Mouse (Mus musculus) CH12.LX (cell line): ENCODE results near the gene Myo1h.

ENCODE experiments used
- CTCF ChIP-seq, 2 experiments: IDR thresholded peaks in 1 of 2; conservative IDR thresholded peaks in 1 of 2; 2 replicates each; pipeline ENCODE4 v1.5.1; 2011 to 2012; ENCODE audit warnings: low read depth in 2 of 2, low read length in 2 of 2, improper control_type of control experiment in 1 of 2, inconsistent platforms in 1 of 2, mild to moderate bottlenecking in 1 of 2, moderate library complexity in 1 of 2
- EP300 ChIP-seq: IDR thresholded peaks from 2 replicates; pipeline ENCODE4 v1.6.1; 2011; ENCODE audit warnings: low read length, improper control_type of control experiment
- ETS1 ChIP-seq: conservative IDR thresholded peaks from 2 replicates; pipeline ENCODE4 v1.6.1; 2012; ENCODE audit warnings: low read depth, mild to moderate bottlenecking, inconsistent platforms, low read length, improper control_type of control experiment, moderate library complexity
- HCFC1 ChIP-seq: IDR thresholded peaks from 2 replicates; pipeline ENCODE4 v1.6.1; 2012; ENCODE audit warnings: low read depth, mild to moderate bottlenecking, inconsistent platforms, low read length, improper control_type of control experiment
- KAT2A ChIP-seq: IDR thresholded peaks from 2 replicates; pipeline ENCODE4 v1.6.1; 2012; ENCODE audit warnings: low read length, improper control_type of control experiment, inconsistent platforms; ENCODE audit not compliant: insufficient replicate concordance
- MXI1 ChIP-seq: IDR thresholded peaks from 2 replicates; pipeline ENCODE4 v1.6.1; 2011; ENCODE audit warnings: mild to moderate bottlenecking, low read depth, low read length, improper control_type of control experiment
- NELFE ChIP-seq: IDR thresholded peaks from 2 replicates; pipeline ENCODE4 v1.6.1; 2011; ENCODE audit warnings: low read depth, low read length, improper control_type of control experiment
- NRF1 ChIP-seq: IDR thresholded peaks from 2 replicates; pipeline ENCODE4 v1.6.1; 2014; ENCODE audit warnings: low read depth, mild to moderate bottlenecking, inconsistent platforms, low read length, improper control_type of control experiment, moderate library complexity
- POLR2A ChIP-seq: IDR thresholded peaks from 2 replicates; pipeline ENCODE4 v1.6.1; 2011; ENCODE audit warnings: low read depth, mild to moderate bottlenecking, improper control_type of control experiment, low read length
- POLR2AphosphoS2 ChIP-seq: IDR thresholded peaks from 2 replicates; pipeline ENCODE4 v1.6.1; 2011; ENCODE audit warnings: low read depth, low read length, improper control_type of control experiment
- RCOR1 ChIP-seq: conservative IDR thresholded peaks from 2 replicates; pipeline ENCODE4 v1.6.1; 2012; ENCODE audit warnings: low read depth, mild to moderate bottlenecking, inconsistent platforms, low read length, improper control_type of control experiment
- SMC3 ChIP-seq: IDR thresholded peaks from 2 replicates; pipeline ENCODE4 v1.6.1; 2011; ENCODE audit warnings: low read depth, low read length, improper control_type of control experiment
- UBTF ChIP-seq: IDR thresholded peaks from 2 replicates; pipeline ENCODE4 v1.6.1; 2012; ENCODE audit warnings: low read depth, mild to moderate bottlenecking, inconsistent platforms, low read length, improper control_type of control experiment, moderate library complexity
- ZC3H11A ChIP-seq: IDR thresholded peaks from 2 replicates; pipeline ENCODE4 v1.6.1; 2012; ENCODE audit warnings: low read depth, mild to moderate bottlenecking, inconsistent platforms, low read length, improper control_type of control experiment

DNA sequence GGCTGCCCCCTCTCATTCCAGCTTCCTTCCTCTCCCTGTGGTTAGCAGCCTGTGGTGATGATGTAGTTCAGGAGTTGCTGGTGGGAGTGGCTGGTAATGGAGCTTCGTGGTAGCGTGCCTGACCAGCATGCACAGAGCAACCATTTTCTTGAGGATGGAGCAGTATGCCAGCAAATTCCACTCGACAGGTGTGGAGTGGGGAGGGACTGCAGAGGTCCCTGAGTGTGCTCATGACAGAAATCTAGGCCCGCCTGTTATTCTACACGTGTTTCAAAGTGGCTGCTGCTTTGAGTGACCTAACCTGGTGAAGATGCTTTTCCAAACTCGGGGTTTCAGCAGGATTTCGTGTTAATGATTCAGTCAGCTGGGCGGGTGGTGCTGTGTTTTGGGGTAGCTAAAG lies 95.5 kb downstream of the Myo1h start:
- TF ChIP-seq POLR2A (no peak), CTCF (conservative IDR thresholded peaks at IDR 0.05 in 1 of 2, IDR thresholded peaks at IDR 0.05 in 1 of 2; ENCODE audit: low read depth in 2 of 2, low read length in 2 of 2) (no peak), UBTF (no peak), EP300 (no peak), HCFC1 (no peak), POLR2AphosphoS2 (no peak), NELFE (no peak), NRF1 (no peak), SMC3 (no peak), ETS1 (no peak), RCOR1 (no peak), MXI1 (no peak), ZC3H11A (no peak), KAT2A (no peak)
